Comparison of ENCODE assay signal across 15 mouse cellular contexts in the genomic region with DNA sequence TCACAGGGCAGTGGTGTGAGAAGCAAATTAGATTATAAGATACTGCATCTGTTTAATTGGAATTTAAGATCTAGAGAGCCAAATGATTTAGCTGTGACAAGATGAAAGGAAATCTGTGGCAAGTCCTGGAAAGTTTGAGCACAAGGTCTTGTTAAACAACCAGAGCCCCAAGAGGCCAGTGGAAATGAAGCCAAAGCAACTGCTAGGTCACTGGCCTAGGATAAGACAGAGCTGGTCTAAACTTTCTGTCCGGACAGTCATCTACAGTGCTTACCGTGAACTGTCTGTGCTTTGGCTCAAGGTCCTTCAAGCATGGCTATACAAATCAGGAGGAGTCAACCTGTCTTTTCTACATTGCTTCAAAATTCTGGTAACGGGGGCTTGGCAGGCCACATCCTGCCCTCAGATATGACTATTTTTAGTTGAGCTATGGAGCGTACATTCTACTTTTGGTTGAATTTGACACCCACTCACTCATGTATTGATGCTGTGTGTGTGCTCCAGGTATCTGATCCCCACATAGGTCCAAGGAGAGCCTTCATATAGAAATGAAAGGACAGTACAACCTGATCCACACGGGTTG.
DNase-seq lines count a peak whose midpoint lies in the region; TF ChIP-seq lines count a peak whose summit lies in the region.
"Had no signal": no experiment of that assay in that cellular context is flagged by ENCODE, and none has a peak within 500 bp of the region (broad histone marks: within the 10 kb centered on the region; RNA-seq: fewer than 3 reads in every experiment).

No protein-coding gene starts in this region.

- no peak overlapping the region for H3ac ChIP-seq in myocyte (ENCODE audit: control insufficient read depth, insufficient read length)

- no peak for TF ChIP-seq POLR2A in heart, adult 2 months (IDR thresholded peaks at IDR 0.05; ENCODE audit: insufficient read depth, low read depth, low read length)
- TF ChIP-seq POLR2A in myocyte (IDR thresholded peaks at IDR 0.05; ENCODE audit: insufficient read length, low read depth): no peak

- WGBS in heart, adult 2 months: 46% methylated on average over 5 of the region's 5 CpGs

- H3K4me1 ChIP-seq in heart, adult 2 months (ENCODE audit: control insufficient read depth, insufficient read depth, low read length): peaks cover 2% of the 10 kb centered on the region; the same call in 1 of the 2 replicates
- H3K4me1 ChIP-seq: intestine, embryonic 15.5 days; limb, embryonic 13.5 days had no signal

- intact Hi-C loops in heart, adult 2 months (cut with DNase I): no loop called here

- no peak for TF ChIP-seq CTCF in heart, adult 2 months (IDR thresholded peaks at IDR 0.05)

- DNase-seq in heart, adult 18-20 months: peak; percentile 21 to 22
- no peak for DNase-seq in heart, adult 2 months
- peak; percentile 56 to 57 for DNase-seq in spleen, postnatal 36 days (ENCODE audit: low spot score in 2 of 2)
- no peak for DNase-seq in spleen, postnatal 14 days (ENCODE audit: low spot score in 2 of 2)
- DNase-seq in right cerebral cortex, adult 18-20 months: no peak
- DNase-seq in kidney, adult 18-20 months: no peak
- no peak for DNase-seq in kidney, postnatal 14 days
- DNase-seq: cerebellum, postnatal 25 days; heart, postnatal 36 days; lung, adult 2 months had no signal

- no peak overlapping the region for H3K9ac ChIP-seq in heart, adult 2 months (ENCODE audit: low read depth, low read length)
- H3K9ac ChIP-seq: intestine, embryonic 15.5 days; limb, embryonic 13.5 days; neural tube, embryonic 13.5 days had no signal

- H3K27ac ChIP-seq in heart, adult 2 months: no peak overlapping the region
- H3K27ac ChIP-seq: intestine, embryonic 15.5 days; kidney, postnatal 0 days; limb, embryonic 13.5 days; neural tube, embryonic 13.5 days had no signal

- no peak overlapping the region for H3K4me3 ChIP-seq in heart, adult 2 months
- H3K4me3 ChIP-seq in myocyte: no peak overlapping the region
- H3K4me3 ChIP-seq: intestine, embryonic 15.5 days; limb, embryonic 13.5 days; neural tube, embryonic 13.5 days had no signal

- H3K4me2 ChIP-seq in myocyte (ENCODE audit: low read depth): peak overlapping the region; percentile 36
- H3K4me2 ChIP-seq: intestine, embryonic 15.5 days; limb, embryonic 13.5 days; neural tube, embryonic 13.5 days had no signal

- H3K36me3 ChIP-seq in heart, adult 2 months (ENCODE audit: control insufficient read depth, insufficient read depth, low read length): no peaks in the 10 kb centered on the region
- no peaks in the 10 kb centered on the region for H3K36me3 ChIP-seq in myocyte (ENCODE audit: control insufficient read depth, insufficient read depth)
- H3K36me3 ChIP-seq: intestine, embryonic 15.5 days; limb, embryonic 13.5 days; neural tube, embryonic 13.5 days had no signal

- no peaks in the 10 kb centered on the region for H3K79me2 ChIP-seq in heart, adult 2 months (replicated peaks; ENCODE audit: control insufficient read depth, insufficient read depth, low read length)
- H3K79me2 ChIP-seq in myocyte (ENCODE audit: control insufficient read depth, insufficient read depth): no peaks in the 10 kb centered on the region

- no peak for TF ChIP-seq EP300 in heart, adult 2 months (IDR thresholded peaks at IDR 0.05; ENCODE audit: insufficient read depth, low read depth, low read length)

- no peaks in the 10 kb centered on the region for H3K27me3 ChIP-seq in heart, adult 2 months (ENCODE audit: control insufficient read depth, insufficient read depth, low read length)
- no peaks in the 10 kb centered on the region for H3K27me3 ChIP-seq in myocyte (ENCODE audit: control insufficient read depth, insufficient read depth, insufficient read length)
- H3K27me3 ChIP-seq: intestine, embryonic 15.5 days; limb, embryonic 13.5 days; neural tube, embryonic 13.5 days had no signal

TF ChIP-seq in myocyte, 11 proteins besides CTCF, POLR2A, EP300 and RAD21:
- TF ChIP-seq TCF12 (IDR thresholded peaks at IDR 0.05; ENCODE audit: insufficient read depth, poor library complexity, severe bottlenecking) (no peak), SRF (IDR thresholded peaks at IDR 0.05; ENCODE audit: control insufficient read depth, insufficient read length, low read depth) (no peak), MYOD1 (IDR thresholded peaks at IDR 0.05; ENCODE audit: control insufficient read depth in 1 of 3, insufficient read length in 2 of 3, low read depth in 2 of 3) (no peak), TCF3 (IDR thresholded peaks at IDR 0.05; ENCODE audit: insufficient read length, low read depth) (no peak), E2F4 (IDR thresholded peaks at IDR 0.05; ENCODE audit: insufficient read depth) (no peak), REST (IDR thresholded peaks at IDR 0.05; ENCODE audit: insufficient read depth, insufficient read length) (no peak), MYOG (IDR thresholded peaks at IDR 0.05; ENCODE audit: control insufficient read depth in 1 of 3, insufficient read depth in 1 of 3, insufficient read length in 2 of 3, low read depth in 2 of 3) (no peak)

Comparison
In these comparisons a context has a peak if more than half of its experiments do, and no peak if none do; other contexts are left out.
1. DNase-seq: peak in heart, adult 18-20 months (2 of 2) and spleen, postnatal 36 days (2 of 2); none in heart, adult 2 months (0 of 2), spleen, postnatal 14 days (0 of 2), right cerebral cortex, adult 18-20 months (single experiment), kidney, adult 18-20 months (single experiment) and kidney, postnatal 14 days (single experiment).